Mouse (Mus musculus) lung, postnatal 14 days (tissue): ENCODE measurements around the gene Olfr532.
"Not testable (repeated sequence)": the region's sequence is repeated elsewhere in the genome, so short reads cannot be mapped to it uniquely, and the experiment has no call there.

ENCODE experiments used
- DNase-seq: peaks from one replicate; pipeline ENCODE4 v3.0.0; 2021

Gene Olfr532

GRCm38 (mm10) chr7:140421539-140421938, at the start of gene Olfr532:
TSS of gene Olfr532 (minus strand) at chr7:140421639.
- DNase-seq, result no peak

GRCm38 (mm10) chr7:140463070-140463469, 41.6 kb upstream of the Olfr532 start, which contains the start of gene Olfr533:
TSS of gene Olfr533 (plus strand) at chr7:140463370.
- DNase-seq, result not testable (repeated sequence)

- no peak for DNase-seq
These were observed 21.7 kb upstream of the Olfr532 start for GRCm38 (mm10) chr7:140443141-140443540.

GRCm38 (mm10) chr7:140402818-140403217, 18.6 kb downstream of the Olfr532 start, which contains the start of gene Olfr531:
TSS of gene Olfr531 (minus strand) at chr7:140402918.
- DNase-seq, result no peak

GRCm38 (mm10) chr7:140376911-140377310, 44.5 kb downstream of the Olfr532 start:
- no peak for DNase-seq

GRCm38 (mm10) chr7:140376231-140376630, 45.2 kb downstream of the Olfr532 start, which contains the start of gene Olfr530:
TSS of gene Olfr530 (minus strand) at chr7:140376331.
- no peak for DNase-seq

- no peak for DNase-seq
These were observed 47.1 kb downstream of the Olfr532 start for GRCm38 (mm10) chr7:140374300-140374699.
